Mouse (Mus musculus): ENCODE measurements around the gene Trove2. TPM values are rescaled to one million over a fixed set of nuclear protein-coding genes. Genes with fewer than 3 reads are reported as not detected.

Gene Trove2
- polyA plus RNA-seq, 1 experiment from 2014 or later: 14.6 TPM

DNA sequence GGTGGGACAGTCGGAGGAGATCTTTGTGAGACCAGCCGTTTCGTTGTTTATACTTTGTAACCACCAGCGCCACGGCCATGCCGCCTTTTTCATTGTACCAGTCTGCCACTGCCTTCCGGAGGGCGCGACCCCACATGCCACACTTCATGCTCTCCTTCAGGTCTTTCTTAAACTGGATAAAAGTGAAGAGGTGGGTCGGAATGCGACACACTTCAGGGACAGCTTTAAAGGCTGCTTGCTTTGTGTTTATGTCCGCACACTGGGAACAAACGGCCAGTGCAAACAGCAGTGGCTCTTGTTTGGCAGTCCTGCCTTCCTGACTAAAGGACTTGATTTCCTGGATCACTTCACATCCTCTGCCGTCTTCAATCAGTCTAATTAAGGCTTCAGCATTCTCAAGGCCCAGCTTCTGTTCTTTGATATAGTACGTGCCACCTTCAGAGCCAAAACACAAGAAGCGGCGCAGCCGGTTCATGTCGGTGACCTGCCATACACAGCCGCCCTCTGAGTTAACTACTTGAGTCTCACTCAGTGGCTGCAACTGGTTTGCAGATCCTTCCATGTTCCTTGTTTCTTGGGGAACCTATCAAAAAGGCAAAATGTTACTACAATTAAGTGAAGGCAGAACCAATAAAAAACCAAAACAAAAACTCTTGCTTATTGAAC, 6.3 kb downstream of the Trove2 start:
- H3K4me2 ChIP-seq: no peak overlapping the region
- peak; percentile 56; the same call in 1 of the 2 replicates for ATAC-seq (replicated peaks; ENCODE audit: low FRiP score)

DNA sequence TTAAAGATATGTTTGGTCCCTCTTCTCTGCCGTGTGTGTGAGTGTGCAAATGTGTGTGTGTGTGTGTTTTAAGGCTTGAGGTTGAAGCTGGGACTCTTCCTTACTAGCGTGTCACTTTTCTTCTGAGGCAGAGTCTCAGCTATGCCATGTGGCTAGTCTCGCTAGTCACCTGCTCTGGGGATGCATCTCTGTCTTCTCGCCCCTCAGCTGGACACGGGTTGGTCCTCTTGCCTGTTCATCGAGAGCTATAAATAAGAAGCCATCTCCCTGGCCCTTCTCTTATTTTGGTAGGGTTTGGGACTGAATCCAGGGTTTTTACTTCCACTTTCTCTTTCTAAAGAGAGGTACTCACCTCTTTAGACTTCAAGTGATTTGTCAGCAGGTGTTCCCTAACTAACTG, 10.6 kb downstream of the Trove2 start:
- Histone ChIP-seq H3K9me3 (replicated peaks) (no peaks in the 10 kb centered on the region), H3K27me3 (no peaks in the 10 kb centered on the region), H3K4me3 (replicated peaks) (no peak overlapping the region), H3K4me2 (no peak overlapping the region), H3K4me1 (peaks cover 6% of the 10 kb centered on the region; the same call in 1 of the 2 replicates), H3K36me3 (peaks cover 42% of the 10 kb centered on the region), H3K9ac (no peak overlapping the region), H3K27ac (no peak overlapping the region)
- WGBS: 91% methylated on average over 6 of the region's 6 CpGs
- ATAC-seq (replicated peaks; ENCODE audit: low FRiP score): no peak

More for the DNA sequence above, 6.3 kb downstream of the Trove2 start:
- Histone ChIP-seq H3K4me1 (peaks cover 6% of the 10 kb centered on the region; the same call in 1 of the 2 replicates), H3K9ac (no peak overlapping the region), H3K27me3 (no peaks in the 10 kb centered on the region), H3K4me3 (replicated peaks) (no peak overlapping the region), H3K9me3 (replicated peaks) (no peaks in the 10 kb centered on the region), H3K36me3 (peaks cover 23% of the 10 kb centered on the region), H3K27ac (no peak overlapping the region)
- WGBS: 54% methylated on average over 20 of the region's 20 CpGs

DNA sequence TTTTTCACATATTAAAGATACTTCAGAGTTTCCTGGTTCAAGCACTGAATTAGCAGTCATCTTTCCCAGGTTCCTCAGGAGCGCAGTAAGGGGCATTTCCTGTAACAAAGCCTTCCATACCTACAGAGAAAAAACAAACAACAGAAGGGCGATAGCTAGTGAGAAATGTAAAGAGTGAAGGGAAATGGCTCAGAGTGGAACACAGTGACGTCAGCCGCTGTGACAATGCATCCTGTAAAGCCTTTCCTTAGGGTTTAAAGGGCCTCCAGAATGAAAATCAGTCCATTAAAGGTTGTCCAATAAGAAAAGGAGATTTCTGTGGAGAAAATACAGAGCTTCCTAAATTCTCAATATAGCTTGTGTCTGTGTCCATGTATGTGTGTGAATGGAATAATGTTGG, 11.1 kb downstream of the Trove2 start:
- 77% methylated on average over 4 of the region's 4 CpGs for WGBS
- H3K4me1 ChIP-seq: peaks cover 6% of the 10 kb centered on the region; the same call in 1 of the 2 replicates
- H3K27me3 ChIP-seq: no peaks in the 10 kb centered on the region
- no peak overlapping the region for H3K4me3 ChIP-seq (replicated peaks)
- no peak overlapping the region for H3K4me2 ChIP-seq
- no peak for ATAC-seq (replicated peaks; ENCODE audit: low FRiP score)
- no peaks in the 10 kb centered on the region for H3K9me3 ChIP-seq (replicated peaks)
- peaks cover 47% of the 10 kb centered on the region for H3K36me3 ChIP-seq
- H3K27ac ChIP-seq: no peak overlapping the region
- no peak overlapping the region for H3K9ac ChIP-seq

GRCm38 (mm10) chr1:143764443-143764842, 12.4 kb downstream of the Trove2 start:
- no peak overlapping the region for H3K4me3 ChIP-seq (replicated peaks)
- no peaks in the 10 kb centered on the region for H3K4me1 ChIP-seq
- 81% methylated on average over 1 of the region's 1 CpGs for WGBS
- H3K9me3 ChIP-seq (replicated peaks): no peaks in the 10 kb centered on the region
- no peak overlapping the region for H3K9ac ChIP-seq
- H3K36me3 ChIP-seq: peaks cover 49% of the 10 kb centered on the region
- H3K27me3 ChIP-seq: no peaks in the 10 kb centered on the region
- ATAC-seq (replicated peaks; ENCODE audit: low FRiP score): no peak
- no peak overlapping the region for H3K27ac ChIP-seq
- no peak overlapping the region for H3K4me2 ChIP-seq

GRCm38 (mm10) chr1:143762159-143762558, 14.7 kb downstream of the Trove2 start:
- Histone ChIP-seq H3K4me2 (no peak overlapping the region), H3K27me3 (no peaks in the 10 kb centered on the region), H3K9ac (no peak overlapping the region), H3K27ac (no peak overlapping the region), H3K9me3 (replicated peaks) (no peaks in the 10 kb centered on the region), H3K36me3 (peaks cover 66% of the 10 kb centered on the region), H3K4me3 (replicated peaks) (no peak overlapping the region), H3K4me1 (no peaks in the 10 kb centered on the region)
- WGBS: 95% methylated on average over 8 of the region's 8 CpGs
- no peak for ATAC-seq (replicated peaks; ENCODE audit: low FRiP score)

GRCm38 (mm10) chr1:143745871-143746270, 31.0 kb downstream of the Trove2 start:
- H3K27me3 ChIP-seq: no peaks in the 10 kb centered on the region
- H3K36me3 ChIP-seq: peaks cover 74% of the 10 kb centered on the region
- no peak overlapping the region for H3K9ac ChIP-seq
- no peak overlapping the region for H3K4me3 ChIP-seq (replicated peaks)
- H3K4me2 ChIP-seq: no peak overlapping the region
- H3K9me3 ChIP-seq (replicated peaks): no peaks in the 10 kb centered on the region
- ATAC-seq (replicated peaks; ENCODE audit: low FRiP score): no peak
- WGBS: 84% methylated on average over 10 of the region's 10 CpGs
- H3K4me1 ChIP-seq: 0 out of 2 replicates have a peak, but pooled peaks cover under 1% of the 10 kb centered on the region
- H3K27ac ChIP-seq: no peak overlapping the region

- H3K27me3 ChIP-seq: no peaks in the 10 kb centered on the region
- H3K9me3 ChIP-seq (replicated peaks): no peaks in the 10 kb centered on the region
- H3K36me3 ChIP-seq: peaks cover 54% of the 10 kb centered on the region
- ATAC-seq (replicated peaks; ENCODE audit: low FRiP score): no peak
- 86% methylated on average over 6 of the region's 6 CpGs for whole genome bisulfite sequencing
- peaks cover 4% of the 10 kb centered on the region; the same call in 1 of the 2 replicates for H3K4me1 ChIP-seq
- no peak overlapping the region for H3K4me3 ChIP-seq (replicated peaks)
- no peak overlapping the region for H3K9ac ChIP-seq
- H3K27ac ChIP-seq: no peak overlapping the region
- no peak overlapping the region for H3K4me2 ChIP-seq
Measured at GRCm38 (mm10) chr1:143742186-143742585, 34.7 kb downstream of the Trove2 start.

DNA sequence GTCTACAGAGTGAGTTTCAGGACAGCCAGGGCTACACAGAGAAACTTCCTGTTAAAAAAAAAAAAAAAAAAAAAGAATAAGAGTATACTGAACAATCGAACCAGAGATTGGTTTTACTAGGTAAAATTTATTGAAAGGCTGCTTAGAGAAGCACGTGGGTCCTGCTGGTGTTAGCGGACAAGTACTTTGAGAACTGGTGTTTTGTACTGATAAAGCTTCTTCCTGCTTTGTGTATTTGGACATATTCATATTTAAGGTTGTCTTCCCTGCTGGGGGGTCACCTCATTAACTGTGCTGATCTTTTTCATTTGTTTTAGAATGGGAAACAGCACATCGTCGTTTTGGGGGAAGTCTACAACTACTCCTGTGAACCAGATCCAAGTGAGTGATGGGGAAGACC, 35.5 kb downstream of the Trove2 start:
- Histone ChIP-seq H3K4me3 (replicated peaks) (no peak overlapping the region), H3K9me3 (replicated peaks) (no peaks in the 10 kb centered on the region), H3K4me2 (no peak overlapping the region), H3K36me3 (peaks cover 45% of the 10 kb centered on the region), H3K27ac (no peak overlapping the region), H3K9ac (no peak overlapping the region), H3K4me1 (peaks cover 4% of the 10 kb centered on the region; the same call in 1 of the 2 replicates), H3K27me3 (no peaks in the 10 kb centered on the region)
- 90% methylated on average over 5 of the region's 5 CpGs for WGBS
- ATAC-seq (replicated peaks; ENCODE audit: low FRiP score): no peak

GRCm38 (mm10) chr1:143740581-143740980, 36.3 kb downstream of the Trove2 start:
- Histone ChIP-seq H3K4me1 (peaks cover 4% of the 10 kb centered on the region; the same call in 1 of the 2 replicates), H3K4me3 (replicated peaks) (no peak overlapping the region), H3K9me3 (replicated peaks) (no peaks in the 10 kb centered on the region), H3K36me3 (peaks cover 39% of the 10 kb centered on the region), H3K4me2 (peak overlapping the region; percentile 80; the same call in 1 of the 2 replicates), H3K27ac (no peak overlapping the region), H3K9ac (no peak overlapping the region), H3K27me3 (no peaks in the 10 kb centered on the region)
- no peak for ATAC-seq (replicated peaks; ENCODE audit: low FRiP score)
- 90% methylated on average over 10 of the region's 10 CpGs for WGBS

DNA sequence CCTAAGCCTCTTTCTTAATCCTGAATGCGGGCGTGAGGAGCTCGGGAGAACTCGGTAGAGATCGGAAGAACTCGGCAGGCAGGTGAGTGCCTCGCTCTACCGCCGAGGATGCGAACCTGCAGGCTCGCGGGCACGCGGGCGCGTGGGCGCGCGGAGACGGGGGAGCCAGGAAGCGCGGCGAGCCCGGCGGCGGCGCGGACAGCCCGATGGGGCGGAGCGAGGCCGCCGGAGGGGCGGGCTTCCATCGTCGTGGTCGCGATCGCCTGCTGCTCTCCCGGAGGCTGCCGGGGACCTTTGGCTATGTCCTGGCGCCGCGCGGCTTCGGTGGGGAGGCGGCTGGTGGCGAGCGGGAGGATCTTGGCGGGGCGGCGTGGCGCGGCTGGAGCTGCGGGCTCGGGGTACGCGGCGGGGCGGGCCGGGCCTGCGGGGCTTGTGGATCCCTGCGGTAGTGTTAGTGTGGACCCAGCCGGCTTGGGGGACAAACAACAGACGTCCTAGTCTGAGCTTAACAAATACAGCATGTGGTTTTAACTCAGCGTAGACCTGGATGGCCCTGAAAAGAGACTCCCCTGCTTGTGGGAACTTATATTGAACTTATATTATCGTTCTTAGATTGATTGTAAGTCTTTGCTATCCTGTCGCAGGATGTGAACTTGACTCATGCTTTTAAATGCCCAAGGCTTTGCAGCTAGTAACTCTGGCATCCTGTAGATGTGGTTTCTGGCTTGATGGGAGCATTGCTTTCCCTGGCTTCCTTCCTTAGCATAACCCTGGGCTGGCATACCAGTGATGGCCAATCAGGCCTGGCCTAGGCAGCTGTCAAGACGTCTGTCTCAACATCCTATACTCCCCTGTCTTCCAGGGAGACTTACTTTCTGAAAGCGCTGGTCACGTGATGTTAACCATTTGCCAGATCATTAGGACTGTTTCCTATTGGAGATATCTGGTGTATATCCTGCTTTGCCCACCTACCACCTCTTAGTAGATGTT, 37.2 kb downstream of the Trove2 start:
- peaks cover 4% of the 10 kb centered on the region; the same call in 1 of the 2 replicates for H3K4me1 ChIP-seq
- WGBS: under 1% methylated on average over 65 of the region's 71 CpGs
- H3K9ac ChIP-seq: peak overlapping the region; percentile 88
- H3K27ac ChIP-seq: peak overlapping the region; percentile 88
- no peaks in the 10 kb centered on the region for H3K27me3 ChIP-seq
- H3K36me3 ChIP-seq: peaks cover 30% of the 10 kb centered on the region
- peak; percentile 97 for ATAC-seq (replicated peaks; ENCODE audit: low FRiP score)
- H3K4me3 ChIP-seq (replicated peaks): peak overlapping the region; percentile 79
- peak overlapping the region; percentile 80 for H3K4me2 ChIP-seq
- no peaks in the 10 kb centered on the region for H3K9me3 ChIP-seq (replicated peaks)

- H3K9me3 ChIP-seq (replicated peaks): no peaks in the 10 kb centered on the region
- H3K27me3 ChIP-seq: no peaks in the 10 kb centered on the region
- ATAC-seq (replicated peaks; ENCODE audit: low FRiP score): peak; percentile 41; the same call in 1 of the 2 replicates
- H3K4me2 ChIP-seq: peak overlapping the region; percentile 80
- H3K27ac ChIP-seq: no peak overlapping the region
- H3K4me3 ChIP-seq (replicated peaks): peak overlapping the region; percentile 79
- peaks cover 4% of the 10 kb centered on the region; the same call in 1 of the 2 replicates for H3K4me1 ChIP-seq
- peak overlapping the region; percentile 88; the same call in 1 of the 2 replicates for H3K9ac ChIP-seq
- H3K36me3 ChIP-seq: peaks cover 21% of the 10 kb centered on the region
- WGBS: 20% methylated on average over 11 of the region's 11 CpGs
Measured at GRCm38 (mm10) chr1:143738811-143739210, 38.1 kb downstream of the Trove2 start.

Measured in kidney, embryonic 15.5 days (tissue).